Mouse (Mus musculus): ENCODE results near the gene Herc1. TPM values are rescaled to one million over a fixed set of nuclear protein-coding genes. Genes with fewer than 3 reads are reported as not detected.

The Herc1 gene
- total RNA-seq, 2 experiments from 2014 or later = 114 to 122 TPM

GRCm38 (mm10) chr9:66492361-66492760, 142.1 kb downstream of the Herc1 start:
- DNase-seq (ENCODE audit: low spot score in 2 of 2) = no peak

DNA sequence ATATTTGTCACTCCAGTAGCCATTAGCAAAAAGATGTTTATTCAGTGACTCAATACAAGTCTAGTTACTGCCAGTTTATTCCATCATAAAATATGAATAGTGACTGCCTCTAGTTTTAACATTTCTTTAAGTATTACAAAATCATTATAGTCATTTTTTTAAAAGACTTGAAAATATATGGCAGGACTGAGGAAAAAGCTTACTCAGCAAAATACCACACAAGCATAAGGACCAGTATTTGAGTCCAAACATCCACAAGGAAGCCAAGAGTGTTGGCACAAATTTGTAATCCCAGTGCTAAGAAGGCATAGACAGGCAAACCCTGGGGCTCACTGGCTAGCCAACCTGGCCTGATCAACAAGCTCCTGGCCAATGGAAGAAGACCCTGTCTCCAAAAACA, 143.7 kb downstream of the Herc1 start:
- no peak for DNase-seq (ENCODE audit: low spot score in 2 of 2)

DNA sequence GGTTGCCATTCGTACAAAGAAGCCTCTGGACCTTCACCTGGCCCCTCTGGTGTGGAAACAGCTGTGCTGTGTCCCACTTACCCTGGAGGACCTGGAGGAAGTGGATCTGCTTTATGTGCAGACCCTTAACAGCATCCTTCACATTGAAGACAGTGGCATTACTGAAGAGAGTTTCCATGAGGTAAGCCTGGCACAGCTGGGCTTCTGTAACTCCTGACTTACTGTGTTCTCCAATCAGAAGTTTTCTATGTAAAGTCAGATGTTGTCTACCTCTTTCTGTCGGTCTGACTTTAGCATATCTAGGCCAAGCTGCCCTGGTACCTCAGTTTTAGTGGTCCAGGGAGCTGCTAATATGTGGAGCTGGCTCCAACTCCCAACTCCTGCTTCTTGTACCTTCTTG, 151.0 kb downstream of the Herc1 start:
- no peak for DNase-seq (ENCODE audit: low spot score in 2 of 2)

GRCm38 (mm10) chr9:66503879-66504411, 153.7 kb downstream of the Herc1 start:
- no peak for DNase-seq (ENCODE audit: low spot score in 2 of 2)

DNA sequence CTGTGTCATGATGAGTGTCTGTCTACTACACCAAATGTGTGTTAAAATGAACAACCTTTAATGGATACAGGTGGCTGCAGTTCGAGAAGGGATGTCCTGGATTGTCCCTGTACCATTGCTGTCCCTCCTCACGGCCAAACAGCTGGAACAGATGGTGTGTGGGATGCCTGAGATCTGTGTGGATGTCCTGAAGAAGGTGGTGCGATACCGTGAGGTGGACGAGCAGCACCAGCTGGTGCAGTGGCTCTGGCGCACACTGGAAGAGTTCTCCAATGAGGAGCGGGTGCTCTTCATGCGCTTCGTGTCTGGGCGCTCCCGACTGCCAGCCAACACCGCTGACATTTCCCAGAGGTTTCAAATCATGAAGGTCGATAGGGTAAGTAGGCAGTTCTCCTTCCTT, 154.3 kb downstream of the Herc1 start:
- DNase-seq (ENCODE audit: low spot score in 2 of 2) = no peak

DNA sequence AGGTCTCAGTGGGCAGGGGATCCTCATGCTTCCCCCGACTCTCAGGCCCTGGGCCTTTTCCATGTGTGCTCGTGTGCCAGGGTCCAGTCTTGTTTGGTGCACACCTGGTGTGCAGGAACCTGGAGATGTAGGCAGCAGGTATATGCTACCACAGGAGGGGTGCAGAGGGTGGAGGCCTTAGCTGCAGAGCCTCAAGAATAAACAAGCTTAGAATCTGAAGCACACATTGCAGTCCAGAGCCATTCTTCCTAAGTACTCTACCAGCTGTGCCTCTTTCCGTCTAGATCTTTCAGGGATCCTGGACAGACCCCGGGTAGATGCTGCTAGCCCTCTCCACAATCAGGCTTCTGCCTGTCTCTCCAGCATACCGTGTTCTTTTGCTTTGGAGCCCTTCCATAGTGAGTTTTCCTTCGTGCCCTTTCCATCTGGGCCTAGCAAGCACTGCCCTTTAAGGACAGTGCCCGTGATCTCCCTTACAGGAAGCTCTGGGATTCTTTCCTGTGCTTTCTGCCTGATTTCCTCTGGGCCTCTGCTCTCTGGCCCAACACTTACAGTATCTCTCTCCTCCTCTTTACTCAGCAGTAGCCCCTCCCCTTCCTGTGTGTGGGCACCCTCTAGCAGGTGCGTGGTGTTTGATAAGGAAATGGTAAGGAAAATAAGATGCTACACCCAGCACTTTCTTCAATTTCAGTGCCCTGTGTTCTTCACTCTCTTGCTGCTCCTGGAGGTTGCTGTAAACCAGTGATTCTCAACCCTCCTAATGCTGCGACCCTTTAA, 155.1 kb downstream of the Herc1 start:
- DNase-seq (ENCODE audit: low spot score in 2 of 2) = no peak

- DNase-seq (ENCODE audit: low spot score in 2 of 2) = no peak
Measured at GRCm38 (mm10) chr9:66506011-66506410, 155.8 kb downstream of the Herc1 start.

- DNase-seq (ENCODE audit: low spot score in 2 of 2) = no peak
Measured at GRCm38 (mm10) chr9:66506424-66506823, 156.2 kb downstream of the Herc1 start.

GRCm38 (mm10) chr9:66507684-66508083, 157.4 kb downstream of the Herc1 start:
- DNase-seq (ENCODE audit: low spot score in 2 of 2) = no peak

DNA sequence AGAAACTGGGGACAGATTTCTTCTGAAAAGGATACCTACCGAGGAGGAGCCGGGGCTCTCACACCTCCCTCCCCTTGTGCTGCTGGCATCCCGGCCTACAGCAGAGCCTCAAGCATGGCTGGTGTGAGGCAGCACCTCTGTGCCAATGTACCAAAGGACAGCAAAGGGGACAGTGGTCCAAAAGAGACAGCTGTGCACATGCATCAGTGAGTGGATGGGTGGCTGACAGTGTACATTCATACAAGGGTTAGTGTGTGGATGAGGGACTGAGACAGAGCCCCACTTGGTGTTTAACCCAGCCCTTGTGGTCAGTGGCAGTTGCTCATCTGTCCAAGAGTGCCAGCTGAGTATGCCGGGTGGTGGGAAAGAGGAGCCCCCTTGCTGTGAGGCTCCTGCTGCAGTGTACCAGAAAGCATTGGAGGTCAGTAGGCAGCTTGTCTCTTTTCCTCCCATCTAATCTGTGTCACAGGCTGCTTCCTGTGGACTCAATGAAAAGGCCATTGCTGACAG, 158.7 kb downstream of the Herc1 start:
- no peak for DNase-seq (ENCODE audit: low spot score in 2 of 2)

DNA sequence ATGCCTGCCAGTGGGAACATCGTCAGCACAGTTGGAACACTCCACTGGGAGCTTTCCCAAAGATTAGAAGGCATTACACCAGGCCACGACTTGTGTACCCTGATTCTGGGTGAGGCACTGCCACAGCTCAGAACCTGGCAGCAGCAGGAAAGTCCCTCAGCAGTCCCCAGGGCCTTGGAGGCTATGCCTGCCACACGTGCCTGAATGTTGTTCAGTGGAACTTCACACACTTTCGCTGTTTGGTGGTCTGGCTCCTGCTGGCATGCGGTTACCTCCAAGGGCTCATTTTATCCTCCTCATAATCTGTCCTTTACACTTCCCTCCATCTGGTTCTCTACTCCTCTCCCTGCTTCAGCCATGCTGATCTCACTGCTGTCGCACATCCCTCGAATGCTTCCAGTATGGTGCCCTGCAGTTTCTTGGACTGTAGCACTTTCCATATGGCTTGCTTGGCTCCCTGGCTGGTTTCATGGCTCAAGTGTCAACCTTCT, 160.1 kb downstream of the Herc1 start:
- DNase-seq (ENCODE audit: low spot score in 2 of 2) = peak; percentile 21 to 26

- peak; percentile 40 to 53 for DNase-seq (ENCODE audit: low spot score in 2 of 2)
Measured at GRCm38 (mm10) chr9:66510944-66511343, 160.7 kb downstream of the Herc1 start.

DNA sequence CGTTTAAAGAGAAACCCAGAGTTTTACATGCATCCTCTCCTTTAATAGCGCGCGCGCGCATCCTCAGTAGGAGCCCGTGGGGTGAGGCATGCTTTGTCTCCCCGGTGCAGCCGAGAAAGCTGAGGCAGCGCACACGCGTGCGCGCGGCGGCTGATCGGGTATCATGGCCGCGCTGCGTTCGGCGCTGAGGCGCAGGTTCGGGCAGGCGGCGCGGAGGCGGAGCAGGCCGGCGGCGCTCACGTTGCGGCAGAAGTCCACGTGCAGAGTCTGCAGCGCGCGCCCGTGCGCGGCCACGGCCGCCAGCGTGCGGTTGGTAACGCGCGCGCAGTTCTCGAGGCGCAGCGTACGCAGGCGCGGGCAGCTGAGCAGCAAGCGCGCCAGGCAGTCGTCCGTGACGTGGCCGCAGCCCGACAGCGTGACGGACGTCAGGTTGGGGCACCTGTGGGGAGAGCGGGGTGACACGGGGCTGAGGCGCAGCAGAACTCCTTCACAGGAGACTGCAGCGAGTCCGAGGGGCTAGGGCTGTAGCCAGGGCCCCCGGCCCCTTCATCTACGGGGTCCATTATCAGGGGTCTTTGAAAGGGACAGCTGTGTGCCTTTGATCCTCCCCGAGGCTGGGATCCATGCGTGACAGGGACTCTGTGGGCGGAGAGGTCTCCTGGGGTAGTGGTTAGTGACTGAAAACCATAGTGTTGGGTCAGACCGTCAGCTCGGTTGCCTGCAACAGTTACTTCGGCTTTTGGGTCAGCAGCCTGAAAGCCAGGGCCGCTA, 161.5 kb downstream of the Herc1 start:
- DNase-seq (ENCODE audit: low spot score in 2 of 2) = peak; percentile 93 to 96

DNA sequence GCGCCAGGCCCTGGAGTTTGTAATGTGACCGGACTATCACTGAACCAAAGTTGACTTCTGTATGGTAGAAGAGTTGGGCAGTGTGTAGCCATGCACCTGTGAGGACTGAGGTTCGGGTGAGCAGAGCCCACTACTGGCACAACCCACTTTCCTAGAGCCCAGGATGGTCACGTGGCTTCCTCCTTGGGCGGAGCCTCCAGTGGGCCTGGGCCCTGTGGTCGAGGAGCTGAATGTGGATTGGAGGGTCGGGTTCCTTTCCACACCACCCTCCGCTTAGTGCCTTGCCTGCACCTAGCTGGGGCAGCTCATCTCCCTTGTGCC, 162.1 kb downstream of the Herc1 start:
- DNase-seq (ENCODE audit: low spot score in 2 of 2) = peak; percentile 80 to 87

DNA sequence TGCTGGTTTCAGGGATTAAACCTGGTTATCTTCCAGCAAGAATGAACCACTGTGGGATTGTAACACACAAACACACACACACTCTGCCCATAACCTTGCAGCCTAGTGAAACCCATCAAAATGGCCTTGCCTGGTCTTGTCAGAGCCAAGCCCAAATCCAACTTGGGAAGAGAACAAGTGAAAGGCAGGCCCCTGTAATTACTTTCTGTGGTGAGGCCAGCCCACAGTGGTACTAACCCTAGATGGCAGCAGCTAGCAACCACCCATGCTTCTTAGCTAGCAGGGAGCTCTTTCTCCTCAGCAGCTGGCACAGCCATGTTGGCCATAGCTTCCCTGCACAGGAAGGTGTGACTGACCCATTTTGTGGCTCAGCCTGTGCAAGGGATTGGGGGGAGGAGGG, 162.9 kb downstream of the Herc1 start:
- DNase-seq (ENCODE audit: low spot score in 2 of 2) = peak; percentile 34 to 42

- peak in 1 of 2 experiments; percentile 21 for DNase-seq (ENCODE audit: low spot score in 2 of 2)
Measured at GRCm38 (mm10) chr9:66513661-66514255, 163.5 kb downstream of the Herc1 start.

DNA sequence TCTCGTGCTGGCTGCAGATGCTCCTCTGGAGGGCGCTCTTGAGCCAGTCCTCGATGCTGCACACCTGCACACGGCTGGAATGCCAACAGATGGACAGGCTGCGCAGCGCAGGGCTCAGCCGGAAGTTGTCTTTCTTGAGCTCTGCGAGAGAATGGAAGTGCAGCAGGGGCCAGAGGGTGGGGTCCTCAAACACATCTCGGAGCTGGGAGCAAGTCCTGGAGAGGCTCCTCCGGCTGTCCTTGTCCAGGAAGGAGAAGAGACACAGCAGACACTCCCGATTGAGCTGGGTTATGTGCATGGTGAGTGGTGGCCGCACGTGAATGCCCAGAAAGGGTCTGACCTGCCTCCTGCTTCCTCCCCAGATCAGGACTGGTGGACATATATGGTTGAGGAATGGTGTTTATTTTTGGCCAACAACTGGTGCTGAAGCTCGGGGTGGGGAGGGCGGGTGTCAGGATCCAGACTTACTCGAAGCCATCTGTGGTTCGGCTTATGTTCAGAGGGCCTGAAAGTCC, 164.1 kb downstream of the Herc1 start, which contains the start of gene Fbxl22:
Fbxl22 (minus strand) TSS at position 338 of the 515 bp plus-strand sequence.
- DNase-seq (ENCODE audit: low spot score in 2 of 2) = peak; percentile 43 to 60

DNA sequence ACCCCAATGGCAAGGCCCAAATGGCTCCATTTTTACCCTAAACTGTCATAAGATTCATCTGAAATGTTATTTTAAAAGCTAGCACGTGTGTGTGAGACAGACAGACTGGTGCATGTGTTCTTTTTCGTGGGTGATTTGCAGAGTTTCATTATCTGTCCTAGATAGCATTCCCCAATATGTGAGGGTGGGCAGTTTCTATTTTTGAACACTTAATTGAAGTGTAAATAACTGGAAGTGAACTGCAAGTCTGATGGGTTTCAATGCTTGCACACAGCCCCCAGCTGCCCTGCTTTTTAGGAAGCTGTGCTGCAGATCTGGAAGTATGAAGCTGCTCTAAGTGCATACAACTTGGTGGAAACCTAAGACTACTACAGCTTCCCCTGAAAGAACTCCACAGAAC, 164.9 kb downstream of the Herc1 start:
- DNase-seq (ENCODE audit: low spot score in 2 of 2) = no peak

- no peak for DNase-seq (ENCODE audit: low spot score in 2 of 2)
Measured at GRCm38 (mm10) chr9:66515680-66516210, 165.5 kb downstream of the Herc1 start.

DNA sequence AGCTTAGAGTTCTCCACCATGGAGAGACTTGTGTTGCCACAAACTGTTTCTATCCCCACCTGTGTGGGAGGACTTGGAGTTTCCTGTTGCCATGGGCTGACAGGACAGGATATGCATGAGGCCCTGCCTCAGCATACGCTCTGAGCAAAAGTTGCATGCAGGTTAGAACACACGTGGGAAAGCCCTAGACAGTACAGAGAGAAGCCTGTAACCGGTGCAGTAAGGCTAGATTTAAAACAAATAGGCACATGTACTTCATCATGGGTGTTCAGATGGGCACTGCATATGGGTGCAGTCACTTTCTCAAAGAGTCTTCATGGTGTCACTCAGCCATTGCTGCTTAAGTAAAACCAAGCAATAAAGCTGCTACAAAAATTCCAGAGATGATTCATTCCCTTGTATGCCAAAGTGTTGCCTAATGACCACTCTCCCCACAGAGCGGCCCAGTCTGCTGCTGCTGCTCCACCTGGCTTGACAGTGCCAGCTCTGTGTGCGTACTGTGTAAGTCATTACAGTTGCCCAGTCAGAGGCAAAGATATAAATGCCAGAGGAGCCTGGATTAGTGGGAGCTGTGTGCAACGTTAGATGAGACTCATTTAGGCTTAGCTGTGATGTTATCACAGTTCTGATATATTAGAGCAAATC, 166.2 kb downstream of the Herc1 start:
- no peak for DNase-seq (ENCODE audit: low spot score in 2 of 2)
